Mouse (Mus musculus) ES-E14 (cell line): Measurements from ENCODE around the gene Rapgef2. TPM values are rescaled to one million over a fixed set of nuclear protein-coding genes. Genes with fewer than 3 reads are reported as not detected.

ENCODE experiments used
- DNase-seq: peaks from one replicate; pipeline ENCODE4 v3.0.0-alpha.2; 2013; ENCODE audit warnings: low read depth, low spot score
- H3K27ac ChIP-seq: 2 replicates; pipeline ENCODE4 v1.5.1; 2012; ENCODE audit warnings: low read depth, mild to moderate bottlenecking, low read length, moderate library complexity, mixed read lengths; ENCODE audit not compliant: poor library complexity, insufficient read depth, severe bottlenecking
- H3K36me3 ChIP-seq: 2 replicates; pipeline ENCODE4 v1.6.1; 2012; ENCODE audit warnings: mild to moderate bottlenecking, low read length, moderate library complexity, mixed read lengths; ENCODE audit not compliant: control insufficient read depth, poor library complexity, insufficient read depth, severe bottlenecking
- H3K4me1 ChIP-seq, 2 experiments: fragments of 150-350 bp in 1 of 2; sonication (generic) in 1 of 2; 2 replicates each; pipeline ENCODE4 v1.6.1; 2012; ENCODE audit warnings: low read length in 2 of 2, mild to moderate bottlenecking in 1 of 2, mixed read lengths in 1 of 2; ENCODE audit not compliant: control insufficient read depth in 2 of 2, insufficient read depth in 2 of 2, poor library complexity in 1 of 2
- H3K4me3 ChIP-seq, 2 experiments: fragments of 150-350 bp in 1 of 2; sonication (generic) in 1 of 2; 2 replicates each; pipeline ENCODE4 v1.5.1; 2012; ENCODE audit warnings: low read length in 2 of 2, low read depth in 1 of 2, mild to moderate bottlenecking in 1 of 2, mixed read lengths in 1 of 2; ENCODE audit not compliant: insufficient read depth in 1 of 2, poor library complexity in 1 of 2, severe bottlenecking in 1 of 2
- H3K9ac ChIP-seq: 2 replicates; pipeline ENCODE4 v1.6.1; 2012; ENCODE audit warnings: low read depth, mild to moderate bottlenecking, low read length, mixed read lengths; ENCODE audit not compliant: poor library complexity, insufficient read depth, severe bottlenecking
- H3K9me3 ChIP-seq: fragments of 150-350 bp; sonication (generic); 2 replicates; pipeline ENCODE4 v1.6.1; 2012; ENCODE audit warnings: low read depth, mild to moderate bottlenecking, low read length; ENCODE audit not compliant: control insufficient read depth, insufficient read depth
- CHD2 ChIP-seq: IDR thresholded peaks from 2 replicates; pipeline ENCODE4 v1.6.1; 2014; ENCODE audit warnings: mild to moderate bottlenecking, low read depth, low read length, inconsistent platforms
- HCFC1 ChIP-seq: IDR thresholded peaks from 2 replicates; pipeline ENCODE4 v1.6.1; 2012; ENCODE audit warnings: low read length, inconsistent platforms, borderline replicate concordance; ENCODE audit not compliant: insufficient read depth
- MAFK ChIP-seq: IDR thresholded peaks from 2 replicates; pipeline ENCODE4 v1.6.1; 2014; ENCODE audit warnings: mild to moderate bottlenecking, low read depth, low read length, inconsistent platforms; ENCODE audit not compliant: insufficient read depth
- ZC3H11A ChIP-seq: IDR thresholded peaks from 2 replicates; pipeline ENCODE4 v1.6.1; 2012; ENCODE audit warnings: low read depth, mild to moderate bottlenecking, inconsistent platforms, low read length, borderline replicate concordance
- ZNF384 ChIP-seq: IDR thresholded peaks from 2 replicates; pipeline ENCODE4 v1.6.1; 2012; ENCODE audit warnings: low read depth, low read length, inconsistent platforms
- in situ Hi-C, 2 experiments: fragments of 600-800 bp; cut with MboI; formaldehyde crosslinking; loops; one replicate each; pipeline ENCODE4 v1.15.1; 2025; ENCODE audit warnings: low sequenced_read_pairs in 2 of 2, inconsistent platforms in 1 of 2; ENCODE audit not compliant: unreplicated experiment in 2 of 2
- total RNA-seq: library from RNA; depleted of rRNA; stranded (reverse); fragments of 300-350 nt; gene quantifications from 2 replicates; pipeline ENCODE4 v1.2.3, GENCODE M21; 2012

The Rapgef2 gene
- total RNA-seq, 1 experiment: 12.0 TPM

DNA sequence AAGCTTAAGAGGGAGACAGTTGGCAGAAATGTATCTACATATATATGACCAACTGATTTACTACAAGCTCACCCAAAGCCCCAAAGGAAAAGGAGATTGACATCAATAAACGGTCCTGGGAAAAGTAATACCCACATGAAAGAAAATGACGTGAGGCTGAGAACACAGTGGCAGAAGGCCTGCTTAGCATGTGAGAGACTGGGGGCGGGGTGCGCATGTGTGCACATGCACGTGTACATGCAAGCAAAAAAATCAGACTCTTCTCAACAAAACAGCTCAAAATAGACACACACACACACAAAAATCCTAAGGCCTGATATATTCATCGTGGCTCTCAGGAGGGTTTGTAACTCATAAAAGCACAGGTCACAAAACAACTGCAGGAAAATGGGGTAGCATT, 60.4 kb downstream of the Rapgef2 start:
- Histone ChIP-seq H3K4me1 (0 out of 4 replicates have a peak, but pooled peaks cover 0 to 2% of the 10 kb centered on the region in 2 experiments), H3K27ac (no peak overlapping the region), H3K9ac (no peak overlapping the region), H3K9me3 (no peaks in the 10 kb centered on the region), H3K4me3 (no peak overlapping the region), H3K36me3 (no peaks in the 10 kb centered on the region; the same call in 1 of the 2 replicates)
- no peak for TF ChIP-seq HCFC1
- no peak for DNase-seq
- in situ Hi-C loops: no loop called here

DNA sequence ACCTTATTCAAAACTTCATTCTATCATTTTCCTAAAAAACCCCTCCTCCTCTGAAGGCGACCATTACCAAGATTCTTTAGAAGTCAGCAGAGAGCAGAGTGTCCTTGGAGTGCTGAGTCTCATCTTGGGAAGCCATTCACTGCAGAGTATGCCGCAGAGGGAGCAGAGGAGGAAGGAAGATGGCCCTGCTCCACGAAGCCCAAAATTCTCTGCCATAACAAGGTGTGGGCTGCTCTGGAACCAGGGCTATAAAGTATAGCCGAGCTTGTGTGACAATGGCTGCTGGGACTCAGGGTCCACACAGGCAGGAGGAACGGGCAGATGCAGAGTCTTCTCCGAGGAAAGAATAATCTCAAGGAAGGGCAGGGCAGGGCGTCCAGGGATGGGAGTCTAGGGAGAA, 62.0 kb downstream of the Rapgef2 start:
- H3K4me1 ChIP-seq: peaks cover 2% of the 10 kb centered on the region in 2 experiments; a peak in 3 of 4 replicates
- no peak overlapping the region for H3K4me3 ChIP-seq
- TF ChIP-seq MAFK (no peak), ZNF384 (no peak)
- no peak overlapping the region for H3K27ac ChIP-seq
- DNase-seq: no peak
- no peaks in the 10 kb centered on the region; the same call in 1 of the 2 replicates for H3K36me3 ChIP-seq
- in situ Hi-C loops: loop anchor here (25.0 kb wide), 2 partner anchors 213 to 363 kb away; partner anchors contain the start of gene Ppid (in 2 of the 2)
- no peaks in the 10 kb centered on the region for H3K9me3 ChIP-seq
- no peak overlapping the region for H3K9ac ChIP-seq

DNA sequence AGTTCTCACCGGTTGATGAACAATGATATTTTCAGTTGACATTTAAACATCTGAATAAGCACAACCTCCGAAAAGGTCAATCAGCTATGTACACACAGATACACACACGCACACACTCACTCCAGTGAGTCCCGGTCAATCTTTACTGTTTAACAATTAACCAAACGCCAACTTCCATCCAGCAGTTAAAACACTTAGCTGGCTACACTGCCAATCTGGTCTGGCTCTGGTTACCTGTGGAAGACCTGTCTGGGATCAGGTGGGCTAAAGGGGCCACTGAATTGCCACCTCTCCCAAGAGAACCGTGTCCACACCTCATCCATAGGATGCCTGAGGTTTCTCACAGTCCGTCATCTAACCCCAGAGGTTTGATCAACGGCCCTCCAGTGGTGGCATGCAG, 63.0 kb downstream of the Rapgef2 start:
- Histone ChIP-seq H3K27ac (no peak overlapping the region), H3K9me3 (no peaks in the 10 kb centered on the region), H3K4me3 (no peak overlapping the region), H3K4me1 (peaks cover 6 to 7% of the 10 kb centered on the region in 2 experiments), H3K9ac (no peak overlapping the region), H3K36me3 (no peaks in the 10 kb centered on the region; the same call in 1 of the 2 replicates)
- no peak for TF ChIP-seq ZNF384
- no peak for TF ChIP-seq MAFK
- TF ChIP-seq ZC3H11A: no peak
- no peak for TF ChIP-seq CHD2
- no peak for TF ChIP-seq HCFC1
- in situ Hi-C loops: loop anchor here (25.0 kb wide), 2 partner anchors 214 to 364 kb away; partner anchors contain the start of gene Ppid (in 2 of the 2)
- DNase-seq: no peak

- Histone ChIP-seq H3K4me3 (no peak overlapping the region), H3K27ac (no peak overlapping the region), H3K4me1 (peaks cover 6 to 13% of the 10 kb centered on the region in 2 experiments), H3K36me3 (no peaks in the 10 kb centered on the region; the same call in 1 of the 2 replicates), H3K9me3 (no peaks in the 10 kb centered on the region), H3K9ac (no peak overlapping the region)
- TF ChIP-seq CHD2 (no peak), HCFC1 (no peak), MAFK (no peak), ZNF384 (no peak), ZC3H11A (no peak)
- in situ Hi-C loops: loop anchor here (25.0 kb wide), 2 partner anchors 215 to 365 kb away; partner anchors contain the start of gene Ppid (in 2 of the 2)
- no peak for DNase-seq
These were observed 63.9 kb downstream of the Rapgef2 start for GRCm38 (mm10) chr3:79222192-79222960.
